Mouse (Mus musculus) lung, postnatal 14 days (tissue): ENCODE results near the gene Bud23.
A peak's percentile ranks its signal among the peaks of the same experiment; 100 is the strongest.
"Not testable (repeated sequence)": the region's sequence is repeated elsewhere in the genome, so short reads cannot be mapped to it uniquely, and the experiment has no call there.

ENCODE experiments used
- DNase-seq: peaks from one replicate; pipeline ENCODE4 v3.0.0; 2021

Bud23 gene

GRCm38 (mm10) chr5:135070448-135070847 is 5.7 kb upstream of the Bud23 start:
- no peak for DNase-seq

GRCm38 (mm10) chr5:135066008-135066407 is 1.2 kb upstream of the Bud23 start:
- no peak for DNase-seq

DNA sequence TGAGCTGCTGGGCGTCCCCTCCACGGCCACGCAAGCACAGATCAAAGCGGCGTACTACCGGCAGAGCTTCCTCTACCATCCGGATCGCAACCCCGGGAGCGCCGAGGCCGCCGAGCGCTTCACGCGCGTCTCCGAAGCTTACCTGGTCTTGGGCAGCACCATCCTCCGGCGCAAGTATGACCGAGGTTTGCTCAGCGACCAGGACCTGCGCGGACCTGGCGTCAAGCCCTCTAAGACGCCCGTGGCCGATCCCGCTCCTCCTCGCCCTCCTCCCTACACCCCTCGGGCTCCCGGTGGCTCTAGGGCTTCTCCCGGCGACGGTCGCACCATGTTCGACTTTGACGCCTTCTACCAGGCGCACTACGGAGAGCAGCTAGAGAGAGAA is 385 bp downstream of the Bud23 start:
- no peak for DNase-seq

DNA sequence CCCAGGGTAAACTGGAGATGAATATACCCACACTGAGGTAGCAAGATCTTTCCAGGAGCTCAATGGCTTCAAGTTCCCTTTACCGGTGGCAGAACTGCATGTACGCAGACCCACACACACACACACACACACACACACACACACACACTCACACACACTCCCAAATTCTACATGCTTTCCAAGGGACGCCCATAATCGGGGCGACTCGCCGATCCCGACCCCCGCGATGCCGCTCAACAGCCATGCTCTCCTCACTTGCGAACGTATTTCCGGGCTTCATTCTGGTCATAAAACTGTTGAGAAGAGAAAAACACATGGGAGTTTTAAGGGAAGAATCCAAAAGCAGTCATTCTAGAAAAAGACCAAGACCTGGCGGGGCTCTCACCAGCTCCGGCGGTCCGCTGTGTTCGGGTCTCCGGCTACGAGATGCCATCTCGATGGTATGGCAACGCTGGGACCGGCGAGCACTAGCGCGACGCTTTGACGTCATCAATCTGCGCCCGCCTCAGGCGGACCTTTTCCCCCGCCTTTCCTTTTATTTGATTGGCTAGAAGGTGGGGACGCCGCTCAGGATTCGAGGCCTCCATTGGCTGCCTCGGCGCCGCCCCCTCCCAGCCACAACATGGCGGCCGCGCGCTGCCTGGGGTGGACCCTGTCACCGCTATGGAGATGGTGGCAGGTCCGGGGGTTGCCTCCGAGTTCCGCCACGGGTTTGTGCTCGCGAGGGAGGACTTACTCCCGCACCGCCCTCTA is 954 bp downstream of the Bud23 start, which contains the start of gene Dnajc30:
Gene Dnajc30 (plus strand): TSS at position 574 of the 753 bp plus-strand sequence.
- peak; percentile 98 for DNase-seq

GRCm38 (mm10) chr5:135053356-135053755 is 11.4 kb downstream of the Bud23 start:
- DNase-seq = no peak

DNA sequence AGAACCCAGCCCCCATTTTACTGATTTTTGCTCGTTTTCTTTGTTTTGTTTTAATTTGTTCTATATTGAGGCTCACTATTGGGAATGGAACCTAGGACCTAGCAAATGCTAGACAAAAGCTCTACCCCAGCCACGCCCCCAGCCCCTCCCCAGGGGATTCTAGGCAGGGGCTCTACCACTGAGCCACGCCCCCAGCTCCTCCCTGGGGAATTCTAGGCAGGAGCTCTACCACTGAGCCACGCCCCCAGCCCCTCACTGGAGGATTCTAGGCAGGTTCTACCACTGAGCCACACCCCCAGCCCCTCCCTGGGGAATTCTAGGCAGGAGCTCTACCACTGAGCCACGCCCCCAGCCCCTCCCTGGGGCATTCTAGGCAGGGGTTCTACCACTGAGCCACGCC is 15.5 kb downstream of the Bud23 start:
- not testable (repeated sequence) for DNase-seq

GRCm38 (mm10) chr5:135048539-135048938 is 16.2 kb downstream of the Bud23 start:
- DNase-seq = no peak

GRCm38 (mm10) chr5:135044575-135044974 is 20.2 kb downstream of the Bud23 start:
- no peak for DNase-seq

DNA sequence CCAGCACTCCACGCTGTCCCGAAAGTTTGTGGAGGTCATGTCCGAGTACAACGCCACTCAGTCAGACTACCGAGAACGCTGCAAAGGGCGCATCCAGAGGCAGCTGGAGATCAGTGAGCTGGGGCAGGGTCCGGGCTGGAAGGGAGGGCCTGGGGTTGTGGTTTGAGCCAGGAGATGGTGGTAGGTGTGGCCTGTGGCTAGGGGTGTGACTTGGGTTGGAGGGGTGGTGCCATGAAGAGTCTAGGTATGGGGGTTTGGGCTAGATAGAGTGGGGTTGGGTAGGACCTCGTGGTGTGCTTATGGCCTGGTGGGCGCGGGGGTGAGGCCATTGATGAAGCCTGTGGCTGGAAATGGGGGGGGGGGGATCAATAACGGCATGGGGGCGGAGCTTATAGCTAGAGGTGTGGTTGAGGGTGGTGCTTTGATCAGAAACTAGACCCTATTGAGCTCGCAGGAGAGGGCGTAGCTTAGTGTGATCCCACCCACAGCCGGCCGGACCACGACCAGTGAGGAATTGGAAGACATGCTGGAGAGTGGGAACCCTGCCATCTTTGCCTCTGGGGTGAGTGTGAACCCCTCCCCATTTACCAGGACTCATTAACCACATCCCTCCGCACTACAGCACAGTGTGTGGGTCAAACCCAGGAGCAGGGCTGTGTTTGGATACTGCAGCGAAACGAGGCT is 22.5 kb downstream of the Bud23 start:
- no peak for DNase-seq

DNA sequence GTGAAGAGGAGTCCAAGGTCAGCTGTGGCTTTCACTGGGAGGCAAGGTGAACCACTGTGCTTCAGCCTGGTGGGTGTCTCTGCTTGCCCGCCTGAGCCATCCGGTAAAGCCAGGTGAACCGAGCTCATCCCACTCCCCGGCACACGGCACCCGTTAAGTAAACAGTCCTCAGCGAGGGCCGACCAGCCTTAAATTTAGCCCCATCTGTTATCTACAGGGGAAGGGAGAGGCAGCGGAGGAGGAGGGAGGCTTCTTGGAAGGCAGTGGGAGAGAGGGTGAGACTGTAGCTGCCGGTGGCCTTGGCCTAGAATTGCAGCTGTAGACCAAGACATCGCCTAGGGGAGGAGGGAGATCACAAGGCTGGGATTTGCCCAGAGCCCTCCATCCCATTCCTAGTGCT is 24.0 kb downstream of the Bud23 start:
- no peak for DNase-seq

DNA sequence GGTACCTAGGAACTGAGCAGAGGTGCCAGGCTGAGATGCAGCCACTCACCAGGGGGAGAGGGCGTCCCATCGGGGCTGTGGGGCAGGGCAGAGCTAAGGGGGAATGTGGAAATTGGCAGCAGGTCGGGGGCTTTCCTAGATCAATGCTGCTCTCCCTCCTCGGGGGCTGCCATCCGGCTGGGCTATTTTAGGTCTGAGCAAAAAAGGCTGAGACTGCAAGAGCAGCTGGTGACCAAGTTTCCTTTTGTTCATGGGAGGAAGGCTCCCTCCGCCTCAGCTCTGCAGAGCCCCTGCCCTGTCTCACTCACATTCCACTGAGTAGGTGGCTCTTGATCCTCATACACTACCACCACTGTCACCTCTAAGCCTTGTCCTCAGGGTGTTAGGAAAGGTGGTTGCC is 24.7 kb downstream of the Bud23 start:
- DNase-seq = no peak

GRCm38 (mm10) chr5:135039541-135039940 is 25.2 kb downstream of the Bud23 start:
- no peak for DNase-seq

- no peak for DNase-seq
Observed at GRCm38 (mm10) chr5:135037946-135038345, 26.8 kb downstream of the Bud23 start.

GRCm38 (mm10) chr5:135035608-135036359 is 29.0 kb downstream of the Bud23 start:
- DNase-seq = no peak

- DNase-seq = no peak
Observed at GRCm38 (mm10) chr5:135034593-135034992, 30.2 kb downstream of the Bud23 start.

GRCm38 (mm10) chr5:135032581-135032980 is 32.2 kb downstream of the Bud23 start:
- no peak for DNase-seq

- DNase-seq = peak; percentile 57
Observed at GRCm38 (mm10) chr5:135029007-135029854, 35.5 kb downstream of the Bud23 start.

DNA sequence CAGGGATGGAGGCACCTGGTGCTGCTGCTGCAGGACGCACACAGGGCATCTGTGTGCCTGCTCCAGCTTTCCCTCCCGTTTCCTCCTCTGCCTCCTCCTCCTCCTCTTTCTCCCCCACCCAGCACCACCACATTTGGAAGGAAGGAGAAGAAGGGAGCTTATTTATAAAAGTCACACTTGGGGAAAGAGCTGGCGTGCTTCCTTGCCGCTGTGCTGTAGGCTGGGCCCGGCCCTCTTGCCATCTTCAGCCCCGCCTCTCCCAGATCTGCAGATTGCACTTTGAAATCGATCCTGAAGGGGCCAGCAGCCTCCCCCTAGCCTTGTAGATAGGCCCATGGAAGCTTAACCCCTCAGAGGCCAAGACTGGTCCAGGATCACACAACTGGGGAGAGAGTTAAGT is 38.9 kb downstream of the Bud23 start:
- DNase-seq = no peak

DNA sequence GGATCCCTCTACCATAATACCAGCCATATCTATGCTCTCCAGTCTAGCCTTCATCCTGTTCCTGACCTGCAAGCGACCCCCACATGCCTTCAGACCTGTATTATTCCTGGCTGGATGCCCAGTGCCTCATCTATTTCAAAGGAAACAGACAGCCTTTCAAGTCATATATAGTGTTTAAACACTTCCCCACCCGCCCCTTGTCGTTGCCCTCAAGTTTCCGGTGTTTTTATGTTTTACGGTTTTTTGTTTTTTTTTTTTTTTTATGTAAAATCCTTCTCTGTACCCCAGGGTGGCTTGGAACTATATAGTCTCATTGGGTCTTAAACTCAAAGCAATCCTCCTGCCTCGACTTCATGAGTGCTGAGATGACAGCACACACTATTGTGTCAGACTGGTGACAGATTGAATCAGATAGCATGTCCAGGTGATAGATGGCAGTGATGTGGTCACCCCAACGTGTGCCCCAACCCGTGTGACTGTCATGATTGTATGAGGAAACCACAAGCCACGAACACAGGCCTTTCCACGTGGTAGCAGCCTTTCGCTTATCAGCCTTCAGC is 40.0 kb downstream of the Bud23 start:
- no peak for DNase-seq

- peak; percentile 93 for DNase-seq
Observed at GRCm38 (mm10) chr5:135023344-135024173, 41.2 kb downstream of the Bud23 start, which contains the start of gene Stx1a. TSS of gene Stx1a (plus strand) at chr5:135023482.

DNA sequence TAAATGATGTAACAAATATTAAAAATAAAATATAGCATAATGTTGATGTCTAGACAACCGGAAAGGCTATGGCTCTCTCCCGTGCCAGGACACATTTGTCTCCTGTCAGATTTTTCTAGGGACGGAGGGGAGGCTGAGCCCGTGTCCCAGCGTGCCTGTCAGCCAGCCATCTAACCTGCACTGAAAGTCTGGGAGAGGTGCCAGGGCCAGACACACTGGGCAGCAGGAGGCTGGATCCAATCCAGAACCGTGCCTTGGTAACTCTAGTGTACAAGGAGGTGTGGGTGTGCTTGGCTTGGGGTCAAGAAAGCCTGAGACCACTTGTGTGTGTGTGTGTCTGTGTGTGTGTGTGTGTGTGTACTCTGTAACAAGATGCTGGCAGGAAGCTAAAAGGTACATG is 42.9 kb downstream of the Bud23 start:
- peak; percentile 85 for DNase-seq
